Mouse (Mus musculus): Measurements from ENCODE around the gene Gmcl1. TPM values are rescaled to one million over a fixed set of nuclear protein-coding genes. Genes with fewer than 3 reads are reported as not detected.

Gmcl1 gene
- polyA plus RNA-seq, 1 experiment from 2014 or later, result 34.1 TPM

DNA sequence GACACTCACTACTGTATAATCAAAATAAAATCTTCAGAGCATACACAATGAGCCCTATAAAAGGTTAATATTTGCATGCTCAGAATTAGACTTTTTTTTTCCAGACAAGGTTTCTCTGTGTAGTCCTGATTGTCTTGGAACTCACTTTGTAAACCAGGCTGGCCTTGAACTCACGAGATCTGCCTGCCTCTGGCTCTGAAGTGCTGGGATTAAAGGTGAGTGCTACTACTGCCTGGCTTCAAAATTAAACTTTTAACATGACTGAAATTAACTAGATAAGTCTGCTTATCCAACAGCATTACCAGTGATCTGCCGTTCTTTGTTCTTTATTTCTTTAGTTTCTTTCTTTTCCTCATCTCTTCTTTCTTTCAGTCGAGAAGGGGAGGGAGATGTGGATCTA lies 51.9 kb downstream of the Gmcl1 start:
- H3K27ac ChIP-seq, result no peak overlapping the region
- no peak overlapping the region for H3K9ac ChIP-seq
- no peaks in the 10 kb centered on the region for H3K9me3 ChIP-seq (replicated peaks)
- H3K27me3 ChIP-seq, result no peaks in the 10 kb centered on the region
- no peak overlapping the region for H3K4me2 ChIP-seq
- no peak overlapping the region for H3K4me3 ChIP-seq (replicated peaks)
- WGBS, result 90% methylated on average over 3 of the region's 3 CpGs
- peaks cover 40% of the 10 kb centered on the region for H3K4me1 ChIP-seq
- H3K36me3 ChIP-seq, result peaks cover 65% of the 10 kb centered on the region
- ATAC-seq (replicated peaks; ENCODE audit: low FRiP score), result no peak

DNA sequence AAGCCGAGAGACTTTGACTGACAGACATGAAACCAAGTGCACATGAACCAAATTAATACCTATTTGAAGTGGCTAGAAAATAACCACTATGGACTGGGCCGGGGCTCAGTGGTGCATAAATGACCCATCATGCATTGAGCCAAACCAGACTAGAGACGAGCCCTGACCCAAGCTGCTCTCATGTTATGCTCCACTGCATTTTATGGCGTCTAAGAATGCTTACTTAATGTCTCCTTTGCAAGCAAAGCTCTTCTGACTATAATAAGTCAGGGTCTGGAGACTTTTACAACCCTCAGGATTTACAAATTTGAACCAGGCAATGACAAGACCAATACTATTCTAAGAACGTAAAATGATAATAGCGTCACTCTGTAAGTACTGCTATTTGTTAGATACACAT lies 54.8 kb downstream of the Gmcl1 start:
- Histone ChIP-seq H3K36me3 (peaks cover 93% of the 10 kb centered on the region), H3K9ac (no peak overlapping the region), H3K4me1 (peaks cover 29% of the 10 kb centered on the region), H3K27me3 (no peaks in the 10 kb centered on the region), H3K27ac (peak overlapping the region; percentile 82), H3K4me3 (replicated peaks) (no peak overlapping the region), H3K4me2 (no peak overlapping the region), H3K9me3 (replicated peaks) (no peaks in the 10 kb centered on the region)
- WGBS, result 26% methylated on average over 6 of the region's 6 CpGs
- peak; percentile 92 for ATAC-seq (replicated peaks; ENCODE audit: low FRiP score)

DNA sequence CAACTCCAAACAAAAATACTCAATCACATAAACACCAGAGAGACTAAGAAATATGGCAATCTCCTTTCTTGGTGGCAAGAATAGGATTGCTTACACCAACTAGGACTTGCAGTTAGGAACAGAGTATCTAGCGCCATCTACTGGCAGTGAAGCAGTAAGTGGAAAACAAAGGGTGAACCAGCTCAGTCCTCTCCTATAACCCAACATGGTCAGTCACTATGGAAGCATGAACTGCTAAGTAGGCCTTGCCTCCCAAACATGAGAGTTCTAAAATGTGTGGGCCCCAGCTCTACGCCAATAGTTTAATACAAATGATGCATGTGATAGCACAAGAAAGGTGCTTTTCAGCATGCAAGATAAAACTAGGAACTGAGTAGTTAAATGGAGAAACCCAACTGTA lies 62.3 kb downstream of the Gmcl1 start:
- Histone ChIP-seq H3K4me3 (replicated peaks) (no peak overlapping the region), H3K4me1 (peaks cover 23% of the 10 kb centered on the region), H3K27ac (no peak overlapping the region), H3K27me3 (no peaks in the 10 kb centered on the region), H3K9me3 (replicated peaks) (no peaks in the 10 kb centered on the region), H3K4me2 (no peak overlapping the region), H3K36me3 (peaks cover 57% of the 10 kb centered on the region), H3K9ac (no peak overlapping the region)
- ATAC-seq (replicated peaks; ENCODE audit: low FRiP score), result no peak
- WGBS, result 17% methylated on average over 2 of the region's 2 CpGs

DNA sequence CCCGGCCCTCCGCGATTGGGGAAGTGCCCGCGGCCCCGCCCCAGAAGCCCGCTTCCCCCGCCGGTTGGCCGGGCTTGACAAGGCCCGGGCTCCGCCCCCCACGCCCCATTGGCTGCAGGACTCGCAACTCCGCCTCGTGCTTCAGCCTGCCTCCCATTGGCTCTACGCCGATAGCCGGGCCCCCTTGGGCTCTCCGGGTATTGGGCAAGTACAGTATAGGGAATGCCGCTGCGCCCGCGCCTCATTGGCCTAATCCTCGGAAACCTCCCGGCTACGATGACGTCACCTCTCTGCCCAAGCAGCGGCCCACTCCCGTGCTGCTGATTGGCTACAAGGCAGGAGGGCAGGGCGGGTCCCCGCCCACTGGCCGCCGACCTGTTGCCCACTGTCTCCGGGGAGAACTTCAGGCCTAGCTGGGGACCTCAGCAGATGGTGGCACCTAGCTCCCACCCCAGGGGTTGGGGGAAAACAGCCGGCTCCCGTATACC lies 63.9 kb downstream of the Gmcl1 start:
- Histone ChIP-seq H3K9ac (peak overlapping the region; percentile 52; the same call in 1 of the 2 replicates), H3K4me1 (peaks cover 23% of the 10 kb centered on the region), H3K4me2 (peak overlapping the region; percentile 75), H3K9me3 (replicated peaks) (no peaks in the 10 kb centered on the region), H3K36me3 (peaks cover 47% of the 10 kb centered on the region), H3K27ac (peak overlapping the region; percentile 76), H3K27me3 (no peaks in the 10 kb centered on the region), H3K4me3 (replicated peaks) (peak overlapping the region; percentile 87)
- peak; percentile 100 for ATAC-seq (replicated peaks; ENCODE audit: low FRiP score)
- WGBS, result 2% methylated on average over 37 of the region's 37 CpGs

DNA sequence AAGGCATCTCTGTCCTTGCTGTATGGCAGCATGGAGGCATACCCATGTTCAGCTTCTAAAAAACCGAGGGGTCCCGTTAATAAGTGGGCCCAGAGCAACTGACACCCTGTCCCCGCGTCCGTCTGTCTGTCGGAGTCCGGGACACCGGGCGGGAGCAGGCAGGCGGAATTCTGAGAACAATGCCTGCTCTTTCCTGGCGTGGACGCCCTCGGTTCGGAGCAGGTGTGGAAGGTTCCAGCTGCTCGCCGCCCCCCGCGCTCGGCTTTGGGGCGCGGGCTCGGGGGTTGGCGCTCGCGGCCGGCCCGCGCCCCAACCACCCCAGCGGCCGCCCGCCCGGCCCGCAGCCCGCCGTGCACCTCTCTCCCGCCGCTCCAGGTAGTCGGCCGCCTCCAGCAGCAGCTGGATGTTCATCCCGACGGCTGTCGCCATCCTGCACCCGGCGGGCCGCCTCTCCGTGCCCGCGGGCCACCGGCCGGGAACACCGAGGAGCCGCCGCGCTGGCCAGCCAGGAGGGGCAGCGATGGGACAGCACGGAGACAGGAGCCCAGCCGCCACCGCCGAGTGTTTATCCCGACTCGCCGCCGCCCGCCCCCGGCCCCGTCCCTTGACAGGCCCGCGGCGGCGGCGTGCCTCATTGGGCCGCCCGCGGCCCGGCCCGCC lies 64.5 kb downstream of the Gmcl1 start, which contains the start of gene Mxd1:
Gene Mxd1, minus strand, starts transcription at position 582 of the 660 bp plus-strand sequence.
- peak within 1 kb of the TSS; percentile 92 for H3K4me2 ChIP-seq
- peak within 1 kb of the TSS; percentile 76 for H3K27ac ChIP-seq
- WGBS, result under 1% methylated on average over 69 of the region's 76 CpGs
- no peaks in the 10 kb centered on the region for H3K9me3 ChIP-seq (replicated peaks)
- peak within 1 kb of the TSS; percentile 87 for H3K4me3 ChIP-seq (replicated peaks)
- H3K27me3 ChIP-seq, result no peaks in the 10 kb centered on the region
- peak within 1 kb of the TSS; percentile 89 for H3K9ac ChIP-seq
- peaks cover 23% of the 10 kb centered on the region for H3K4me1 ChIP-seq
- peak; percentile 0; the same call in 1 of the 2 replicates for ATAC-seq (replicated peaks; ENCODE audit: low FRiP score)
- H3K36me3 ChIP-seq, result peaks cover 46% of the 10 kb centered on the region

DNA sequence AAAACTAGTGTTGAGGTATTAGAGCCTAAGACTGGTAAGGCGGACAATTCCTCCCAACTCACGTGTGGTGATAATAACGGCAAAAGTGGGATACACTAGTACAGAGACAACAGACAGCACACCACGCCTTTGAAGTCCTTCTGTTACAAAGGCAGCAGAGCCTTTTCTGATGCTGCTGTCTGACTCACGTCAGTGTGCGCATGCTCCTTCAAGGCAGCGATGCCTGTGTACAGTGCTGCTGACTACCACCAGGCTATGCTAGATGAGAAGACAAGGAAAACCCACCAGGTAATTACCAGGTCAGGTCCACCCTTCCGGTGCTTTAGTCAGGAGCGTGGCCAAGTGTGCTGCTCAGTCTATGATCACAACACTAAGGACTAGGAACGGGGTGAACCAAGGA lies 66.1 kb downstream of the Gmcl1 start:
- Histone ChIP-seq H3K4me1 (peaks cover 23% of the 10 kb centered on the region), H3K4me2 (no peak overlapping the region), H3K9me3 (replicated peaks) (no peaks in the 10 kb centered on the region), H3K27ac (no peak overlapping the region), H3K9ac (no peak overlapping the region), H3K36me3 (peaks cover 44% of the 10 kb centered on the region), H3K4me3 (replicated peaks) (no peak overlapping the region), H3K27me3 (no peaks in the 10 kb centered on the region)
- WGBS, result 91% methylated on average over 10 of the region's 10 CpGs
- no peak for ATAC-seq (replicated peaks; ENCODE audit: low FRiP score)

DNA sequence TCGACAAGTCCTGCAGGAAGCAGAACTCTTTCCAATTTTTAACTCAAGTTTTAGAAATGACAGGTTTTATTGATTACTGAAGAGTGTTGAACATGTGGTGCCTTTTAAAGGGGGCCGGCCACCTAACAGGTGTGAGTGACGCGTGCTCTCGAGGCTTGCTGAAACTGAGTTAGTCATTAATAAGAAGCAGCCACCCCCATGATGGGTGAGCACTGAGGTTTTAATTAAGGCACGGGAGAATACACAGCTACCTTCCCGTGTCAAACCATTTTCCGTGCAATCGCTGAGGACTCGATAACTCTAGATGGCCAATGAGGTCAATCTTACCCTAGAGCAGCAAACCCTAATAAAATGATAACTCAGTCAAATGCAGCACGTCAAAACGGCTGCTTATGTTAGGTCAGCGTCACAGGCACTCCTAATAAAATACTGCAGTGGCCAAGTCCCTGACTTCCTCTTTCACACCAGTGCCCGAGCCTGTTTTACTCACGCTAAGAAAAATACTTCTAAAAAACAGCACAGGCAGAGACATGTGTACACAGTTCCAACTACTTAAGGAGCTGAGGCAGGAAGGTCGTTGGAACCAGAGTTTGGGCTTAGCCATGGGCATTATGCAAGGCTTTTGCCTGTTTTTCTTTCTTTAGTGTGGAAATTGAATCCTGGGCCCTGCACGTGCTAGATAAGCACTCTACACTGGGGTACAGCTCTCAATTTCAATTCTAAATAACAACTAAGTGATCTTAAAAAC lies 67.4 kb downstream of the Gmcl1 start:
- WGBS, result 68% methylated on average over 17 of the region's 17 CpGs
- no peak for ATAC-seq (replicated peaks; ENCODE audit: low FRiP score)
- Histone ChIP-seq H3K9me3 (replicated peaks) (no peaks in the 10 kb centered on the region), H3K27me3 (no peaks in the 10 kb centered on the region), H3K4me2 (0 out of 2 replicates have a peak overlapping the region, but pooled peaks have one; percentile 11), H3K4me3 (replicated peaks) (no peak overlapping the region), H3K36me3 (peaks cover 45% of the 10 kb centered on the region), H3K4me1 (peaks cover 23% of the 10 kb centered on the region), H3K9ac (no peak overlapping the region), H3K27ac (no peak overlapping the region)

DNA sequence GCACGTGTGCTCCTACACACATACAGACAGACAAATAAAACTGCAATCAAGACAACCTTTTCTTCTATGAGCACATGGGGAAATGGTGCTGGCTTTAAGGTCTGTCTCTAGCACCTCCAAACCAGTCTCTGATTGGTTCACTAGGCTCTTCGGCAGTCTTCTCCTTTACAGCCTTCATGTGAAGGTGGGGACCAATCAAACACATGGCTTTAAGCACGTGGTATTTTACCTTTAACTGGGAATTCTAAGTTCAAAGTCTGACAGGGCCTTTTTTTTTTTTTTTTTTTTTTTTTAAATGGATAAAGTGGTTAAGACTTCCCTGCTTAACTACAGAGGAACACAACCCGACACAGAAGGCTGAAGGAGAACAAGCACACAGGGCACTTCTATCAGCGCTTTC lies 68.1 kb downstream of the Gmcl1 start:
- Histone ChIP-seq H3K9ac (no peak overlapping the region), H3K4me1 (peaks cover 21% of the 10 kb centered on the region), H3K36me3 (peaks cover 50% of the 10 kb centered on the region), H3K27me3 (no peaks in the 10 kb centered on the region), H3K27ac (no peak overlapping the region), H3K4me3 (replicated peaks) (no peak overlapping the region), H3K9me3 (replicated peaks) (no peaks in the 10 kb centered on the region), H3K4me2 (no peak overlapping the region)
- no peak for ATAC-seq (replicated peaks; ENCODE audit: low FRiP score)
- WGBS, result 77% methylated on average over 5 of the region's 5 CpGs

DNA sequence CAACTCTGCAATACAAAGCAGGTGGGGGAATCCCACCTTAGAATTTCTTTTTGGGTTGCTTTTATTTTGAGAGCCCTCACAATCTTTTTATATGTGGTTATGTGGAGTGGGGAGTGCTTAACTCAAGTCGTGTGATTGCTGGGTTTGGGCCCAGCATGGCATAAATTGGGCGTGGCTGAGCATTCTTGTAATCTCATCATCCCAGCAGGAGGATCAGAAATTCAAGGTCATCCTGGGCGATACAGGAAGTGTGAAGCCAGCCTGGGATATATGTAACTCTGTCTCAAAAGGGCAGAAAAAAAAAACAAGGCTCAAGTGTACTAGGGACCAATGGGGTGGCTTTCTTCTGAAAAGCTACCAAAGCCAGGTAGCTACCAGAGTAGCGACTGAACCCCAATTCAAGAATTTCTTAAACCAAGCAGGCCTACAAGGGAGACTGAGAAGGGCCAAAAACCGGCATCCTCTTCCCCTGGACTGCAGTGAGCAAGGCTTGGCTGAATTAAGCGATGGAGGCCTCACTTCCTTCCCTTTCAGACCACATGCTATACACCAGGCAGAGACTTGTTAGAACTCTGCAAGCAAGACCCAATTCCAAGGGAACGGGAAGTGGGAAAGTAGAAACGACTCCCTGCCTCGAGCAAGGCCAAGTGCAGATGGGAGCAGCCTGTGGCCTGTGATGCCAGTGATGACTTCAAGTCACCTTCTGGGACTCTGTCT lies 72.9 kb downstream of the Gmcl1 start:
- H3K4me3 ChIP-seq (replicated peaks), result no peak overlapping the region
- no peak overlapping the region for H3K9ac ChIP-seq
- WGBS, result 62% methylated on average over 9 of the region's 9 CpGs
- peaks cover 65% of the 10 kb centered on the region for H3K36me3 ChIP-seq
- H3K27me3 ChIP-seq, result no peaks in the 10 kb centered on the region
- no peak for ATAC-seq (replicated peaks; ENCODE audit: low FRiP score)
- no peaks in the 10 kb centered on the region for H3K4me1 ChIP-seq
- H3K4me2 ChIP-seq, result no peak overlapping the region
- H3K27ac ChIP-seq, result no peak overlapping the region
- no peaks in the 10 kb centered on the region for H3K9me3 ChIP-seq (replicated peaks)

DNA sequence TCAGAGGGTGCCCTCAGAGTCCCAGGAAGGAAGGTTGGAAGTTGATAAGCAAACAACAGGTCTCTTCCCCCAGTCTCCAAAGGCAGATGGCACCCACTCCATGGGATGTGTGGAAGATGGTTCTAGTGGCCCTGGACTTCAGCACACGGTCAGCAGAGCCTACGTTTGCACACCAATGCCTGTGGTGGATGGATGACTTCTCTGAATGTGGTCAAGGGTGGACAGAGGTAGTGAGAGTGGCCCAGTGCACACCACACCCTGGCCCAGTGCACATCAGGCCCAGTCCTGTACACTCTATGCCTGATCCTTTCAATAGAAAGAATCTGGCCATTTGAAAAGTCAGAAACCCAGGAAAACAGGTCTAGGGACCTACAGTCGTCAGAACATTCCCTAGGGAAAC lies 74.7 kb downstream of the Gmcl1 start:
- WGBS, result 86% methylated on average over 3 of the region's 3 CpGs
- Histone ChIP-seq H3K9me3 (replicated peaks) (no peaks in the 10 kb centered on the region), H3K27me3 (no peaks in the 10 kb centered on the region), H3K36me3 (peaks cover 54% of the 10 kb centered on the region), H3K4me2 (no peak overlapping the region), H3K9ac (no peak overlapping the region), H3K4me1 (no peaks in the 10 kb centered on the region), H3K27ac (no peak overlapping the region), H3K4me3 (replicated peaks) (no peak overlapping the region)
- no peak for ATAC-seq (replicated peaks; ENCODE audit: low FRiP score)

DNA sequence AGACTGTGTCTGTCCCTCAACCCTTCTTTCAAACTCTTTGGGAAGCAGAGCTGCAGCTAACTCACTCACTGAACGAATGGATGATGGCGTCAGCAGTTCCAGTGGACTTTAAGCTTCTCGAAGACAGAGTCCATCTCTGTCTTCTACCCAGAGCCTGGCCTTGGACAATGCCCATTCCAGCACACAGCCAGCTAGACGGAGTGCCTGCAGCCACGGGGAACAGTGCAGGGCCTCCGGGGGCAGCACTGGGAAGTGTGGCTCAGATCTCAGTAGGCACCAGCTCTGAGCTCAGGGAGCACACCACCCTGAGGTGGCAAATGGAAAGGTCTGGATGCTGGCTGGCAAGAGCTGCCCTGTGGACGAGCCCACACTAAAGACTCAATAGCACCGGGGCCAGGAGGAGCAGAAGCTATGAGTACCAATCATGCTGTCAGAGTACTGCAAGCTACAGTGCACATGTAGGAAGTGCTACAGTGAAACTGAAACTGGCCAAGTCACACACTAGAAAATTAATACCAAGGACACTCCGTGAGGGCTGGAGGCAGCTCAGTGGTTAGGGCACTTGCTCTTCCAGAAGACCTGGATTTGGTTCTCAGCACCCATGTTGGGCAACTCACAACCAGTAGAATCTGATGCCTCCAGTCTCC lies 78.8 kb downstream of the Gmcl1 start:
- WGBS, result 77% methylated on average over 9 of the region's 9 CpGs
- Histone ChIP-seq H3K27ac (no peak overlapping the region), H3K4me2 (no peak overlapping the region), H3K9me3 (replicated peaks) (no peaks in the 10 kb centered on the region), H3K4me1 (no peaks in the 10 kb centered on the region), H3K9ac (no peak overlapping the region), H3K4me3 (replicated peaks) (no peak overlapping the region), H3K36me3 (peaks cover 47% of the 10 kb centered on the region), H3K27me3 (no peaks in the 10 kb centered on the region)
- no peak for ATAC-seq (replicated peaks; ENCODE audit: low FRiP score)
